Mouse (Mus musculus) T-cell, adult 2 months (primary cell): Measurements from ENCODE around the gene Nradd.

Experiments
- DNase-seq: peaks from one replicate; pipeline ENCODE4 v3.0.0; 2022; ENCODE audit warnings: low spot score

Nradd gene

DNA sequence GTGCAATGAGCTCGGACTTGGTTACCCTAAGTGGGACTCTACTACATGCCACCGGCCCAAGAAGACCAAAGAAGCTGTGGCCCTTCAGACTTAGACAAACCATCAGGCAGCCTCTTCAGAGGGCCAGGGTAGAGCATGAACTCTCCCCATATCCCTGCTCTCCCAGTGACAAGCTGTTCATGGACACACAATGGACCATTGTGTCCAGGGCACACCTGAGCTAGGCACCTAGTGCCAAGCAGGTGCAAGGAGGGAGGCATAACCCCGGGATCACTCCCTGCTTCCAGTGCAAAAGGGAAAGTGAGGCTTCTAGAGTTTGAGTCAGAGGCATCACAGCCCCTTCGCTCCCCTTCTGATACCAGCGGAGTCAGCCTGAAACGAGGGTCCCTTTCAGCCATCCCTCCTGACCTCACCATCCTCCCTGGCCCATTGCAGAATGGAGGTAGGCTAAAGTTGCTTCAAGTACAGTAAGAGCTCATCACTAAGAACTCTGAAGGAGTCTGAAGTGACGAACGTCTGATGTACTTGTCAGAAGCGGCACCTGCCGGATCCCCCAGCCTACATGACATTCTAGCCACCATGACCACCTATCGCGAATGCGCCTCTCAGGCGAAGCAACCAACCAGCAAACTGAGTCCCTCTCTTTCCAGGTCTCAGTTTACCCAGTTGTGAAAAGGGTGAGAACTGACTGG is 28.9 kb upstream of the Nradd start:
- DNase-seq, result peak; percentile 29

DNA sequence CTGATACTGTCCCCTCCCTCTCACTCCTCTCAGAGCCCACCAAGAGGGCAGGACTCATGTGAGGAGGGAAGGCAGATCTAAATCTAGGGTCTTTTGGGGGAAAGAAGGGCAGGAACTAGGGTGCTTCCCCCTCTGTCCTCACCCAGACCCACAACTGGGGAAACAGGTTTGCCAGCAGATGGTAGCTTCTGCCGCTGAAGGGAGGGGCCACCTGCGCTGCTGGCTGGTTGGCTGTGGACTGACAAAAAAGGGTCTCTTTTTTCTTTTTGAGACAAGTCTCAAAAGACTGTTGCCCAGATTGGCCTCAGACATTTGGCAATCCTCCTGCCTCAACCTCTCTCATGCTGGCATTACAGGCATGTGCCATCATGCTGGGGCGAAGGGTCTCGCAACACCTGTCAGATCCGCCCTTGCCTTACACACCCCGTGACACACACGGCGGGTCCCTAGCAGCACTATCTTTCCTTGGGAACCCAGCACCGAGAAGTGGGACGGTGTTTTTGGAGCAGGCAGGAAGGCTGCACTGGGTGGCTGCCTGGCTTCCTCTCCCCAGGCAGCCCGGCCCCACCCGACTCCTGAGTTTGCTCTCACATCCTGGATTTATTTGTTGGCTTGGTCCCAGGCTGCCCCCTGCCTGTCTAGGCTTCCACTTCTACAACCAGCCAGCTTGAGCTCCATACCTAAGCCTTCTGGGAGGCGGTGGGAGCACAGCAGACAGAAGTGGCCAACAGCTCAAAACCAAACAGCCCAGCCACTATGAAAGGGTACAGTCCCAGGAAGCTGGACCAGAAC is 27.9 kb upstream of the Nradd start:
- peak; percentile 26 for DNase-seq

DNA sequence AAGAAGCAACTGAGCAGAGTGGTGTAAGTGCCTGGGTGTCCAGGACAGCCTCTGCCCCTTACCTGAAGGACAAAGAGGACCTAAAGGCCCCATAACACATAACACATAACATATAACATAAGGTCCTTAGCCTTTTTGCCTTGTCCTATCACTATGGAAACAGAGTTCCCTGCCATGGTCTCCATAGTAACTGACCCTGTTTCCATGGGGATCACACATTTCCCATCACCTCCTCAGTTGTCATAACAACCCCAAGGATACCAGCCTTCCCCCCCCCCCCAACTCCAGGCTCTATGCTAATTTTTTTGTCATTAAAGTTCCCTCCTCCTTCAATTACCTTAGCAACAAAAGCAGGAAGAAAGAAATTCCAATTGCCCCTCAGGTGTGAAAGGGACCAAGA is 25.5 kb upstream of the Nradd start:
- no peak for DNase-seq

DNA sequence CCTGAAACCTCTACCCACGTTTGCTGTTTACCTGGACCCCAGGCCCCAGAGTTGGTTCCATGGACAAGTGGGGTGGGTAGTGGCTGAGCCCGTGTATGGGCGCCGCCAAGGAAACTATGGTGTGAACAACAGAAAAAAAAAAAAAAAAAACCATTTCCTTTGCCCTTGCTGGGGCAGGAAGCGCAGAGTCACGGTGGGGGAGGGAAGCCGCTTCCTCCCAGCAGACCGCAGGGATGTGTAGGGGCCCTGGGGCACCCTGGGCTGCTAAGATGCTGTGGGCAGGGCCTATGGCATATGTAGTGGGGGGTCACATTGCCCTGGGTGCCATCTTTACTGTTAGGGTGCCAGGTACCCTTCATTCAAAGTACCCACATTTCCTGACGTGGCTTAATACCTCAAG is 21.0 kb upstream of the Nradd start:
- DNase-seq, result peak; percentile 82

DNA sequence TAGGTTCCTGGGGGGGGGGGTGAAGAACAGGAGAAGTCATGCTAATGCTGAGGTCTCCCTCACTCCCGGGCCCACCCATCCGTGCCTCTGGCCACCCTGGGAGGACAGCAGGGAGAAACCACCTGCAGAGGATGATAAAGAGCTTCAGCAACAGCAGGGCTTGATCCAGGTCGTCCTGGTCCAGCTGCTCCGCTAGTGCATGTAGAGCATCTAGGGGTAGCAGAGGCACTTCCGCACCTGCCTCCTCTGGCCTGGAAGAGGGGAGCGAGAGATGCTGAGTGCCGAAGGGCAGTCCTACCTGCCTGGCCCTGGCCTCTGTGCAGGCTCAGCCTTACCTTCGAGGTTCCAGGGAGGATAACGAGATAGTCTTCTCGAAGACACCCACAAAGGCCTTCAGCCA is 20.0 kb upstream of the Nradd start:
- no peak for DNase-seq

DNA sequence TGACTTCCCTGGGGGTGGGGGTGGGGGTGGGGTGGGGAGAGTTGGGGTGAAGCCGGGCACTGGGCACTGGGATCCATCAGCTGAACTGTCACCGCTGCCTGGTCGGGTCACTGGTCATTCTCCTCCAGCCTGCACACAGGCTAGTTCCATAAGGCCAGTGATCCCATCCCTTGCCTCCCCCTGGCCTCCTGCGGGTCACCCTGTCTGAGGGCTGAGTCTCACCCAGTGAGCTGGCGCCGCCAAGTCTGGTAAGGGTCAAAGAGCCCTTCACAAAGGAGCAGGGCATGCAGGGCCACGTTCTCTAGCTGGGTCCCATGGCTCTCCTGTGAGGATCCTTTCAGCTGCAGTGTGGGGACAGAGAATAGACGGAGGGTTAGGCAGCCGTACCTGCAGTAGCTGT is 19.5 kb upstream of the Nradd start:
- no peak for DNase-seq

DNA sequence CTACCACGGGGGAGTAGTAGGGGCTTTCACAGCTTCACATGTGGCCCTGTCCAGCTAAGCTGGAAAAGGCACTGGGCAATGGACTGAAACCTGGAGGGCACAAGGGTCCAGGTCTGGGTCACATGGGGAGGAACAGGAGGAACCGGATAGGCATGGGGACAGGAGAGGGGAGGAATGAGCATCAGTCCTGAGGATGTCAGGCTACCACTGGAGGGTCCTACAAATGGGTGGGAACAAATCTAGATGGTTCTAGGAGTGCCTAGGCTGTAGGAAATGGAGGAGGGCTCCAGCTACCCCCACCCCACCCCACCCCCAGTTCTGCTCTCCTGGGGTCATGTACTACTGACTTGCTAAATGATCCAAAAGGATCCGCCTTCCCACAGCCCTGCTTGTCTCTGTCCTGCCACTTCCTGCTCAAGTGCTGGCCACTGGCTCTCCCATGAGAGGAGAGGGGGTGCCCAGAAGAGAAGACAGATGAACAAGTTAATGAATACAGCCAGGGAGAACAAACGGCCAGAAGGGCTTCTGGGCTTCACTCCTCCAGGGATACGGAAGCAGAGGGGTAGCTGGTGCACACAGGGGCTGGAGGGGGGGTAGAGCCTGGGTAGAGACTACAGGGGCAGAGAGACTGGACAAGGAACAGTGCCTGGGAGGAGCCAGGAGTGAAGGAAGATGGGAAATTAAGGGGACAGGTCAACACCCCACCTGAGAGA is 18.7 kb upstream of the Nradd start:
- DNase-seq, result no peak

DNA sequence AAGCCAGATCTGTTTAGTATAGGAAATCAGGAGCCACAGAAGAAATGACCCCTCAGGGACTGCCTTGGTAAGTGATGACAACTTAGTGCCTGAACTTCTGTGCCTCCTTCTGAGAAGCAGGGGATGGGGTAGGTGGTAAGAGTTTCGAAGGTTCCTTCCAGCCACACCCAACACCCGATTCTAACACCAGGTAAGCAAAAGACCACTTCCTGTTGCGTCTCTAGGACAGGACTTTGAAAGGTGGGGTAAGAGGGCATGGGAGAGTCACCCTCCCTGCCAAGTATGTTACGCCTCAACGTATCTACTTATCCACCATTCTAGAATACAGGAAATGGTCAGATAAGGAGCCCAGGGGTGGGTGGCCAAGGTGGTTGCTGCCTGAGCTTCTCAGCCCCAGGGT is 16.8 kb upstream of the Nradd start:
- no peak for DNase-seq

DNA sequence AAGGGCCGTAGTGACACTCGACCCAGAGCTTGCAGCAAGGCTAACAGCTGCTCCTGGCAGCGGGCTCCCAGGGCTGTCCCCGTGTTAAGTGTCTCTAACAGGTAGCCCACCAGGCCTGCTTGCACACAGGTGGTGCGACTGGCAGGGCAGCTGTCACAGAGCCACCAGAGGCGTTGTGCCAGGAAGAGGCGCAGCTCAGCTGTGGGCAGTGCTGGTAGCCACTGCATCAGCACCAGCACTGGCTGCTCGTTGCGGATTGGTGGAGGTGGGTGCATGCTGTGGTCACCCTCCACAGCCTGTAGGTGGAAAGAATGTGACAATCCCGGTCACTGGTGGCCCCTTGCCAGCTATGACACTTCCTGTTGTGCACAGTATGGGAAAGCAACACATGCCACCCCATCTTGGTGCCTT is 14.4 kb upstream of the Nradd start:
- no peak for DNase-seq

DNA sequence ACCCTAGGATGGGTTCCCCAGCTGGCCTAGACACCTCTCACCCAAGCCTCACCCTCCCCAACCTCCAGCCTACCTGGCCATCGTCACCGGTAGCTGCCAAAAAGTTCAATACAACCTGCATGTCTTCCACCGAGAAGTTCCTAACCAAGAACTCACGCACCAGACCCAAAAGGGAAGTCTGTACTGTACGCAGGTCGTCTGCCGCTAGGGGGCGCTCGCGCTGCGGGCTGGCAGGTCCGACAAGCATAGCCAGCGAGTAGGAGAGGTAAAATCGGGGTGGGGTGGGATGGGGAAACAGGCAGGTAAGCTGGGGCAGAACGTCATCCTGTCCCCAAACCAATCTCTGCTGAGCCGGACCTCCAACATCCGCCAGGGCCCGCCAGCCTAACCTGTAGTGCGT is 11.0 kb upstream of the Nradd start:
- peak; percentile 84 for DNase-seq

DNA sequence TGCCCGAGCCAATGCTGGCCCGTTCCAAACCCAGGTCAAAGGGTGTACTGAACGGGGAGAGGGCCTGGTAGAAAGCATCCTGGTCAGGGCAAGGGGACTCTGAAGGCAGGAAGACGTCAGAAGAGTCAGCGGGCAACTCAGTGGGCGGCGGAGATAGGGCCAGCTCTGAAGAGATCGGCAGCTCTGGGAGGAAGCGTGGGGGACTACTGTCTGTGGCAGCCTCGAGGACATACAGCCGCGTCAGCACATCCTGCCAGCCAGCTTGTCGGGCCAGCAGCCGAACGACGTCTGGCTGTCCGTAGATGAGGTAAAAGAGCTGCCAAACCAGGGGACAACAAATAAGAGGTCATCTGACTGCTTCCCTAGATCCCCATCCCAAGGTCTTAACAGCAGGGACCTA is 9.6 kb upstream of the Nradd start:
- DNase-seq, result no peak

DNA sequence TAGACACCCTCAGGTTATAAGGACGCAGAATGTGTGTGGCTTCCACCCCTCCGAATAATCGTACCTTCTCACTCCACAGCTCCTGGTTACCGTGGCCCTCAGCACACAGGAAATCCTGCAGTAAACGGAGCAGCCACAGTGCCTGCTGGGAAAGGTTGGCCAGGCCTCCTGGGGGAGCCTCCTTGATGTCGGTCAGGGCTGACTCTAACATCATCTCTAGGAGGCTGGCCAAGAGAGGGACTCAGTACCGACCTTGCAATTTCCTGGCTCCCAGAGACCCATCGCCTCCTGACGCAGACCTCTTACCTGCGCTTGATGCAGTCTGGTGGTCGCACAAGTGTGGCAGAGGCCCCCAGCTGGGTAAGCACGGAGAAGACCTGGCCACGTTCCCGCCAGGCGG is 8.4 kb upstream of the Nradd start:
- no peak for DNase-seq

DNA sequence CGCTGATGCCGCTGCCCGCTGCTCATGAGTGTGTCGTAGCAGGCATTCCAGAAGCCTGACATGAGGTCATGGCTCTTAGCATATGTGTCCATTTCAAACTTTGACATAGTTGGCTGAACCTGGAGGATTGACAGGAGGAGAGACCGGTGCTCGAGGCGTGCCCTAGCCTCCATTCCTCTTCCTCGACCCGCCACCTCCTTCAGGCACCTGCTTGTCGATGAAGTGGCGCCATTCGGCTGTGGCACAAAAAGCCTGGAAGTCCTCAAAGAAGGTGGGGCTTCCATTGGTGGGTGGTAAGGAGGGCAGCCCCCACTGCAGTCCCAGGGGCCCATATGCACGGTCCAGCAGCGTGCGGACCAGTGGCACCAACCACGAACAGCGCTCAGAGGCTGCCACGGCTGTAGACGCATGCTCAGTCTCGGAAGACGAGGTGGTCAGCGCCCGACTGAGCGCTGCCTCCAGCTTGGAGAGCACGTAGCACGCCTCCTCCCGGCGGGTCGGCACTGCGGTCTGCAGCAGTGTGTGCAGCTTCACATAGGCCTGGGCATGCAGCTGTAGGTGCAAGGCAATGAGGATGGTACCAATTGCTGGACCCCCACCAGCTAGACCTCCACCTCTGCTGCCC is 7.5 kb upstream of the Nradd start:
- no peak for DNase-seq

DNA sequence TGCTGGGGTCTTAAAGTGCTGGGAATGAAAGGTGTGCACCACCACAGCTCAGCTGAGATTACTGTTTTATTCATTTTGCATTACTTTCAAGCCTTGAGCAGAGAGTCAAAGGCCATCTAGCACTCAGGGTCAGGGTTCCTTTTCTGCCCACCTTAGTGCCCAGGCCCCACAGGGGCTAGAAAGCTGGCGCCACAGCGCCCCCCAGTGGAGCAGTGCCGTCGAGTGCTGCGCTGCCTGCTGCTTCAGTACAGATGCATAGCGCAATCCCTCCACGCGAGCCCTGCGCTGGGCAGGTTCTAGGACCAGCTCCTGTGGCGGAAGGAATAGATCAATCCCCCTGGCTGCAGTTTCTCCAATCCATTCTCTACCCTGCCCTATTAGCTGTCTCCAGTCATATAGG is 6.9 kb upstream of the Nradd start:
- peak; percentile 44 for DNase-seq

DNA sequence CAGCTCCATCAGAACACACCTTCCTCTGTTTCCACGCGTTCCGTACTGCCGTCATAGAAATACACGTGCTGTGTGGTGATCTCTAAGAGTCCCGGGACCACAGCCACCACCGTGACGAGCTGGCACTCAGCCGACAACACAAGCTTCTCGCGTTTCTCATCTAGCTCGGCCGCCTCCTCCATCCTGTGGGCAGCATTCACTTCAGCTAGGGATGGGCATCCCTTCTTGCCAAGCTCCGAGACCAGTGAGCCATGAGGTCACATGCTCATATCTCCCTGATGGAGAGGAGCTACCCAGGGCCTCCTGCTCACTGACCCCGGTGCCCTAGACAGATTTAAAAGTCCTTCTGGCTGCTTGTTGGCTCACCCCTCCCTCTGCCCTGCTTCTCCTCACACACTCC is 5.9 kb upstream of the Nradd start:
- no peak for DNase-seq

DNA sequence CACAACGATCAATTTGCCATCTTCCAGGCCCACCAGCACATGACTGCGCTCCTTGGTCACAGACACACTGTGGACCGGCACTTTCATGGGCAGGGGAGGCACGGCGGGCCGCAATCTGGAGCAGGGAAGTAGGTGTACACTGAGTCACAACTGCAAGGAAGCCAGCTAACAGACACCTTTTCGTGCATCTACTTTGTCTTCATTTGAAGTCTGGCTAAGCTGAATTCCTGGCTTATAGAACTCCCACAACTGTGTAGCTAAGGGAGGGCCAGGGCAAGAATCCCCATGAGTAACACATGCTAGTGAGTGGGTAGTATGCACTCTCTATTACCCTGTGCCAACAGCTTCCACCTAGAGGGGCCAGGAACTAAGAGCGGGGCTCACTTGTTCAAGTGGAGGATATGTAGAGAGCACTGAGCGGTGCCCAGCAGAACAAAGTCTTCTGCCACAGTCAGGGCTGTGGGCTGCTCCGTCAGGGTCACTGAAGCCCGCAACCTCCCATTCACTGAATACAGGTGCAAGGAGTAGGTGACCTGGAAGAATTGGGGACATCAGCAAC is 1.2 kb upstream of the Nradd start:
- DNase-seq, result no peak

DNA sequence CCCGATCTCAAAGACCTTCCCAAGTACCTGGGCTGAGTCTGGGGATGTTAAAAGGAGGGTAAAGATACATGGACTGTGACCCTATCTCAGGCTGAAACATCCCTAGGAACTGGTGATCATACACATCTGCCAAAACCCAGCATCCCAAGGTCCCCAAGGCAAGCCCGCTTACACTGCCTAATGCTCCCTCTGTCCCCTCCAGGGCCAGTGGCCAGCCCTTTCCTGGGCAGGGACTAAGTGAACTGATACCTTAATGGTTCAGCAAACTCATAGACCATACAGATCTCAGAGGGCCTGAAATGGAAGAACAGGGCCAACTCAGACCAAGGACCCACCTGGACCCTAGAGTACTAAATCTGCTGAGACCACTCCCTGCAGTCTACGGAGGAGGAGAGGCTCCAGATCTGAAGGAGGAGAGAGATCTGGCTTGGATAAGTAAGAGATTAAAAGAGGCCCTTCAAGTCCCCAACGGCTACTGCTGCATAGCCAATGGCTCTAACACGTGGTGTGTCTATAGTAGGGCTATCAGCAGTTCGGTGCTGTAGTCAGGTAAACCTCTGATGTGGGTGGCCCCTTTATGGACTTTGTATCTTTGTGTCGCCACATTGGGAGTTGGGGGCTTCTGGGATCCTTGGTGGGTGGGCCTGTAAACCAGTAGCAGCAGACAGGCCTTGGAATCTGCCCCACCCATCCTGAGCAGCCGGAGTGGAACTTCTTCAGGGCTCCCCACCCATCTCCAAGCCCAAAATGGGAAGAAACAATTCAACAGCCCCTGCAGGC is 646 bp downstream of the Nradd start:
- DNase-seq, result no peak

DNA sequence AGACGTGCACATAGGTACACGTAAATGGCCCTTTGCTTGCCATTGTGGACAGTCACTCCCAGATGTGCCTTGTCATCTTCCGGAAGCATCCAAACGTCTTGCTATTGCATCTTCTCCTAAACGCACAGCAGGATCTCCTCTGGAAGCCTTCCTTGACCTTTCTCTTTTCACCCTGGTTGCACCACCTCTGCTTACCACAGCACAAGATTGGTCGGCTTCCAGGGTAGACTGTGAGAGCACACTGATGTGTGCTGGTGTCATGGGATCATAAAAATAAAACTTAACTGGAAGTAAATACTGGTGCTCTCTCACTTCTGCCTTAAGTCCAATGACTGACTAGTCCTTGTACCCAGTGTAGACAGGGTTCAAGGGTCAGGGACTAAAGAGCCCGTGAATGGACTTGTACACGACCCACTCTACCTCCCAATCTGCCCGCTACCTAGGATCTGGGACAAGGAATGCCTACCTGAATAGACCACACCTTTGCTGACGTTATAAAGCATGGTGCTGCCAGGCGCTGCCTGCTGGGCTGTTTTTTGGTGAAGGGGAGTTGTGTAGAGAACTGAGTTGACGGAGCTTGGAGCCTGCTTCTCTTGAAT is 1.5 kb downstream of the Nradd start:
- no peak for DNase-seq

DNA sequence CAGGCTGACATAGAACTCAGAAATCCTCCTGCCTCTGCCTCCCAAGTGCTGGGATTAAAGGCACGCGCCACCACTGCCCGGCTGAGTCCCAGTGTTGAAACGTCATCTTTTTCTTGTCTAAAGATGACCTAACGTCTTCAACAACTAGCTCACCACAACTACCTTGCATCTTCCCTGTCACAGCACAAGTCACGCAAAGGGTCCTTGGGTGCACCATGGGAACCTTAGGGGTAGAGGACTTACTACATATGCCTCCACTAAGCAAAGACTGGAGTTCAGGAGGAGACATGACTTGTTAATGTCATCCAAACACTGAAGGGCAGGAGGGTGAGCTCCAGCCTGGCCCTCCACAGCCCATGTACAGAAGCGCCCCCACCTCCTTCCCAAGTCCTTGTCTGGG is 3.6 kb downstream of the Nradd start:
- no peak for DNase-seq

DNA sequence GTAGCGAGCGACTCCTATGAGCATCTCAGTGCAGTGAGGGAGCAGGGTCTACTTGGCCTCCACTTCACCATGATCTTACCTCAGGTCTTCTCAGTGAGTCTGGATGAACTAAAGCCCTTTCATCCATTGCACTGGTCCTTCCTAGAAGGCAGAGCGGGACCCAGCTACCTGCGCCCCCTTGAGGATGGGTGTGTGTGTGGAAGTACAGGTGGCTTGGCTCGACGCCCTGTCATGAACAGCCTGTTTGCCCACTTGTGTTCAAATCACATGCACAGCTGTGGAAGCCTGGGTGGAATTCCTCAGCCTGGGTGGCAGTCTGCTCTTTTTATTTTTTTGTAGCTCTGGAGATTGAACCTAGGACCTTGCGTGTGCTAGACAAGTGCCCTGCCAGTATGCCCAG is 4.1 kb downstream of the Nradd start:
- no peak for DNase-seq

DNA sequence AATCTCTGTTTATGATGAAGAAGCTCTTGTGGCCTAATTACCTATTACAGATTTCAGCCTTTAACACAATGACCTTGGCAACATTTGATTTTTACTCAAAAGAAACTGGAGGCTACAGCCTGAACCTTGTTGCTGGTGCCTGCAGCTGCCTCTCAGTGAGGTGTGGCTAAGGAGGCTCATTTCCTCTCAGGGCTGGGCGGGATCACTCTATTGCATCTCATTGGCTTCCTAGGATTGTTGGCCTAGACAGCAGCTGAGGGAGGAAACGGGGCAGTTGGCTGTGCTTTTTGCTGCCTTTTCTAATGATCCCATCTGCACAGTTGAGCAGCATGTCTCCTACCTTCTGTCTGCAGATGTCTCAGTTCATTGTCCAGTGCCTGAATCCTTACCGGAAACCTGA is 7.2 kb downstream of the Nradd start:
- no peak for DNase-seq
